Mouse (Mus musculus): ENCODE data around the gene Ccm2. TPM values are rescaled to one million over a fixed set of nuclear protein-coding genes. Genes with fewer than 3 reads are reported as not detected.

Ccm2 gene
- polyA plus RNA-seq, 1 experiment from 2014 or later = 93.7 TPM

GRCm38 (mm10) chr11:6600284-6600944 lies 53.7 kb downstream of the Ccm2 start:
- Histone ChIP-seq H3K4me1 (ENCODE audit: control insufficient read depth, insufficient read depth, low read length) (peaks cover 15% of the 10 kb centered on the region; the same call in 1 of the 2 replicates), H3K9me3 (ENCODE audit: control insufficient read depth, low read length) (no peaks in the 10 kb centered on the region), H3K36me3 (ENCODE audit: control insufficient read depth, insufficient read depth, low read length) (peaks cover 33% of the 10 kb centered on the region), H3K4me2 (ENCODE audit: low read depth, low read length) (no peak overlapping the region), H3K27ac (replicated peaks; ENCODE audit: low read depth, low read length) (no peak overlapping the region), H3K9ac (ENCODE audit: low read depth, low read length) (no peak overlapping the region), H3K4me3 (ENCODE audit: low read depth, low read length) (no peak overlapping the region), H3K27me3 (replicated peaks; ENCODE audit: control insufficient read depth, insufficient read depth, low read length) (peaks cover 5% of the 10 kb centered on the region)
- 90% methylated on average over 6 of the region's 8 CpGs for WGBS
- ATAC-seq (ENCODE audit: low read depth) = no peak
- no peak for DNase-seq (ENCODE audit: low spot score)

GRCm38 (mm10) chr11:6601649-6602480 lies 55.2 kb downstream of the Ccm2 start:
- H3K4me1 ChIP-seq (ENCODE audit: control insufficient read depth, insufficient read depth, low read length) = peaks cover 19% of the 10 kb centered on the region; the same call in 1 of the 2 replicates
- H3K9me3 ChIP-seq (ENCODE audit: control insufficient read depth, low read length) = no peaks in the 10 kb centered on the region
- H3K27me3 ChIP-seq (replicated peaks; ENCODE audit: control insufficient read depth, insufficient read depth, low read length) = peaks cover 19% of the 10 kb centered on the region
- peaks cover 18% of the 10 kb centered on the region for H3K36me3 ChIP-seq (ENCODE audit: control insufficient read depth, insufficient read depth, low read length)
- H3K27ac ChIP-seq (replicated peaks; ENCODE audit: low read depth, low read length) = no peak overlapping the region
- no peak overlapping the region for H3K4me2 ChIP-seq (ENCODE audit: low read depth, low read length)
- 73% methylated on average over 20 of the region's 20 CpGs for WGBS
- ATAC-seq (ENCODE audit: low read depth) = no peak
- no peak for DNase-seq (ENCODE audit: low spot score)
- no peak overlapping the region for H3K9ac ChIP-seq (ENCODE audit: low read depth, low read length)
- no peak overlapping the region for H3K4me3 ChIP-seq (ENCODE audit: low read depth, low read length)

- Histone ChIP-seq H3K9ac (ENCODE audit: low read depth, low read length) (no peak overlapping the region), H3K27me3 (replicated peaks; ENCODE audit: control insufficient read depth, insufficient read depth, low read length) (peaks cover 21% of the 10 kb centered on the region), H3K9me3 (ENCODE audit: control insufficient read depth, low read length) (no peaks in the 10 kb centered on the region), H3K4me1 (ENCODE audit: control insufficient read depth, insufficient read depth, low read length) (peaks cover 19% of the 10 kb centered on the region; the same call in 1 of the 2 replicates), H3K4me2 (ENCODE audit: low read depth, low read length) (no peak overlapping the region), H3K4me3 (ENCODE audit: low read depth, low read length) (no peak overlapping the region), H3K27ac (replicated peaks; ENCODE audit: low read depth, low read length) (no peak overlapping the region), H3K36me3 (ENCODE audit: control insufficient read depth, insufficient read depth, low read length) (peaks cover 10% of the 10 kb centered on the region; the same call in 1 of the 2 replicates)
- DNase-seq (ENCODE audit: low spot score) = no peak
- WGBS = 80% methylated on average over 9 of the region's 9 CpGs
- no peak for ATAC-seq (ENCODE audit: low read depth)
These were observed 56.0 kb downstream of the Ccm2 start for GRCm38 (mm10) chr11:6602662-6603061.

- Histone ChIP-seq H3K9ac (ENCODE audit: low read depth, low read length) (no peak overlapping the region), H3K4me3 (ENCODE audit: low read depth, low read length) (no peak overlapping the region), H3K36me3 (ENCODE audit: control insufficient read depth, insufficient read depth, low read length) (peaks cover 5% of the 10 kb centered on the region; the same call in 1 of the 2 replicates), H3K4me1 (ENCODE audit: control insufficient read depth, insufficient read depth, low read length) (peaks cover 19% of the 10 kb centered on the region; the same call in 1 of the 2 replicates), H3K27me3 (replicated peaks; ENCODE audit: control insufficient read depth, insufficient read depth, low read length) (peaks cover 21% of the 10 kb centered on the region), H3K9me3 (ENCODE audit: control insufficient read depth, low read length) (no peaks in the 10 kb centered on the region), H3K27ac (replicated peaks; ENCODE audit: low read depth, low read length) (no peak overlapping the region), H3K4me2 (ENCODE audit: low read depth, low read length) (peak overlapping the region; percentile 75; the same call in 1 of the 2 replicates)
- DNase-seq (ENCODE audit: low spot score) = no peak
- WGBS = 81% methylated on average over 9 of the region's 9 CpGs
- ATAC-seq (ENCODE audit: low read depth) = no peak
These were observed 56.5 kb downstream of the Ccm2 start for GRCm38 (mm10) chr11:6603224-6603623.

GRCm38 (mm10) chr11:6603887-6604603 lies 57.4 kb downstream of the Ccm2 start:
- Histone ChIP-seq H3K9ac (ENCODE audit: low read depth, low read length) (no peak overlapping the region), H3K4me2 (ENCODE audit: low read depth, low read length) (peak overlapping the region; percentile 75), H3K4me3 (ENCODE audit: low read depth, low read length) (peak overlapping the region; percentile 38; the same call in 1 of the 2 replicates), H3K27ac (replicated peaks; ENCODE audit: low read depth, low read length) (no peak overlapping the region), H3K36me3 (ENCODE audit: control insufficient read depth, insufficient read depth, low read length) (no peaks in the 10 kb centered on the region), H3K27me3 (replicated peaks; ENCODE audit: control insufficient read depth, insufficient read depth, low read length) (peaks cover 21% of the 10 kb centered on the region), H3K4me1 (ENCODE audit: control insufficient read depth, insufficient read depth, low read length) (peaks cover 19% of the 10 kb centered on the region; the same call in 1 of the 2 replicates), H3K9me3 (ENCODE audit: control insufficient read depth, low read length) (no peaks in the 10 kb centered on the region)
- ATAC-seq (ENCODE audit: low read depth) (peak; percentile 74), DNase-seq (ENCODE audit: low spot score) (peak; percentile 89)
- WGBS = 15% methylated on average over 11 of the region's 12 CpGs

- Histone ChIP-seq H3K9ac (ENCODE audit: low read depth, low read length) (no peak overlapping the region; the same call in 1 of the 2 replicates), H3K9me3 (ENCODE audit: control insufficient read depth, low read length) (no peaks in the 10 kb centered on the region), H3K4me3 (ENCODE audit: low read depth, low read length) (peak overlapping the region; percentile 38; the same call in 1 of the 2 replicates), H3K27me3 (replicated peaks; ENCODE audit: control insufficient read depth, insufficient read depth, low read length) (peaks cover 21% of the 10 kb centered on the region), H3K4me2 (ENCODE audit: low read depth, low read length) (peak overlapping the region; percentile 75), H3K27ac (replicated peaks; ENCODE audit: low read depth, low read length) (no peak overlapping the region), H3K36me3 (ENCODE audit: control insufficient read depth, insufficient read depth, low read length) (no peaks in the 10 kb centered on the region), H3K4me1 (ENCODE audit: control insufficient read depth, insufficient read depth, low read length) (peaks cover 19% of the 10 kb centered on the region; the same call in 1 of the 2 replicates)
- ATAC-seq (ENCODE audit: low read depth) (no peak), DNase-seq (ENCODE audit: low spot score) (no peak)
These were observed 57.9 kb downstream of the Ccm2 start for GRCm38 (mm10) chr11:6604604-6604936.

GRCm38 (mm10) chr11:6605021-6605481 lies 58.4 kb downstream of the Ccm2 start:
- no peak for DNase-seq (ENCODE audit: low spot score)
- WGBS = 19% methylated on average over 10 of the region's 13 CpGs

More at GRCm38 (mm10) chr11:6605021-6605481, 58.4 kb downstream of the Ccm2 start:
- Histone ChIP-seq H3K27me3 (replicated peaks; ENCODE audit: control insufficient read depth, insufficient read depth, low read length) (peaks cover 21% of the 10 kb centered on the region), H3K27ac (replicated peaks; ENCODE audit: low read depth, low read length) (no peak overlapping the region; the same call in 1 of the 2 replicates), H3K36me3 (ENCODE audit: control insufficient read depth, insufficient read depth, low read length) (no peaks in the 10 kb centered on the region), H3K4me3 (ENCODE audit: low read depth, low read length) (peak overlapping the region; percentile 38), H3K9me3 (ENCODE audit: control insufficient read depth, low read length) (no peaks in the 10 kb centered on the region), H3K4me1 (ENCODE audit: control insufficient read depth, insufficient read depth, low read length) (peaks cover 19% of the 10 kb centered on the region; the same call in 1 of the 2 replicates), H3K9ac (ENCODE audit: low read depth, low read length) (peak overlapping the region; percentile 51), H3K4me2 (ENCODE audit: low read depth, low read length) (peak overlapping the region; percentile 75)
- ATAC-seq (ENCODE audit: low read depth) = no peak
